Mouse (Mus musculus): ENCODE measurements at regions not wholly inside any gene's neighbourhood (a gene's known extent, or its start where the extent isn't known, plus 50 kb on each side); places are given as distances from the start of the nearest gene placed in this dataset.

DNA sequence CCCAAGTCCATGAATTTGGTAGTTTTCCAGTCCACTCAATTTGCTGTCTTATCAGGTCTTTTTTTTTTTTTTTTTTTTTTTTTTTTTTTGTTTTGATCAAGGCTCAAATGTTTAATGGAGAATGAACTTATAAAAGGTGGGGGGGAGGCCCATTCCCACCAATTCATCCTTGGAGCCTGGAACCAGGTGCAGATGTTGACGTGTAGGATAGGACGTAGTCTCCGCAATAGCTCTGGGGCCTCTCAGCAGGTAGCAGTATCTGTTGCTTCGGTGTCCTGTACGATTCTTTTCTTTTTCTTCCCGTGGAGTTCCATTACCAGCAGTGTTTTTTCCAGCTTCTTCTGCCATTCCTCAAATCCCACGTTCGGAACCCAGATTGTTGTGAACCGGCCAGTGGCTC, 1296.3 kb upstream of the Ppp6c start:
- no peak for DNase-seq (ENCODE audit: low read depth, low spot score)

DNA sequence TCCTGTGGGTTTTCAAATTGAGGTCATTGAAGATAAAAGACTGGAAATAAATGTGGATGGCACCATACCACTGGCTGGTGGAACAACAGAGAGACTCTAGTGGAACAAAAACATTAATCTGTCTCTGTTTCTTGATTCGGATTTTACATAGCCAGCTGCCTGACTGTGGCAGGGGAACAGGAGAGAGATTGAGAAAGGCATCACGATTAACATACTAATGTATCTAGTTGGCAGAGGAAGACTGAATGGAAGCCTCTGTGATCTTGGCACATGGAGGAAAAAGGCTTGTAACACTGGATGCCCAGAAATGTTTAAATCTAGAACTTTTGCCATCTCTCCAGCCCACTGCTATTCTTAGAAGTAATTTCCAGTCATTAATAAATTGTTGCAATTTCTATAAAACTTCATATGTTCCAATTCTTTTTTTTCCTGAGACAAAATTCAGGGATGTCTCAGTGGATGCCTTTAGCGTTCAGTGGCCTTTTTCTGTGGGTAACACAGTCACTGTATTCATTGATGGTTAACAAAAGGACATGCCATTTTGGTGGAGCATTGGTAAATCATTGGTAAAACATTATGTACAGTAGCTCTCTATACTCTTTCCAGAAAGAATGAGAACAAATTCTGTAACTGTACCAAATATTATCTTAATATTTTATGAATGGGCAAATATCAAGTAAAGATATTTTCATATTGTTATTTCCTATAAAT, 1284.5 kb upstream of the Ppp6c start:
- no peak for DNase-seq (ENCODE audit: low read depth, low spot score)

DNA sequence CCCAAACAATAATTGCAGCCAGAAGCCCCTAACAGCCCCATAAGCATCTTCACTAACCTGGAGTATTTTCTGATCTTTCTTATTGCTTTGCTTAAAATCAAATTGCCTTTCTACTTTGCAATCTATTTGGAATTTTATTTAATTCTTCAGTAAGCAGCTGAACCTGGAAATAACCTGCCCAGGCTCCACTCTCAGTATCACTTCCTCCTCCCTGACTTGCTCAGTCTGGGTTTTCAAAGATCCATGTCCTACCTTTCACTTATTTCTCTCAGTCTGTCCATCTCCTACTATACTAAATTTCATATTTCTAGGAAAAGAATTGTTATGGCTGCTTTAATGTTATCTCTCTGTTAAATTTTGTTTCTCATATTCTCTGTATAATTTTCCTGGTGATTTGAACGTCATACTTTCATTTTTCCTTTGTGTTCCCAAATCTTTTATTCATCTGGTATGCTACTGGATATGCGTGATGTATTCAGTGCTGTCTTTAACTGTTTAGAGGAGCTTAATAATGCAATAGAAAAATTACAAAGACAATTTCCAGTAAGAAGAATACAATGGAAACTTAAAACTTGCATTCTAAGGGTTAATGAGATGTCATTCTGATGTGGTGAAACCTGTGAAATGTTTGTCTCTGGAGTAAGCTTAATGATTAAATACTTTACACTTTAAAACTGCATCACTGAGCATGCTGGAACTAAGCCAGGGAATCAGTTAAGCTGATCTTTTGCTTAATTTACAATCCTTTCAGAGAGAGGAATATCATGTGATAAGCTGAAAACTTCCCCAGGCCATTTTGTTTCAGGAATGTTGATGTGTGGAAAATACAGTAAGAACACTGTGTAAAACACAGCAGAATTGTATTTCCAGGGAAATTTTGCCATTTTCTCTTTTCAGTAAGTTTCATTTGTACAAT, 1252.8 kb upstream of the Ppp6c start:
- DNase-seq (ENCODE audit: low read depth, low spot score): peak; percentile 9

DNA sequence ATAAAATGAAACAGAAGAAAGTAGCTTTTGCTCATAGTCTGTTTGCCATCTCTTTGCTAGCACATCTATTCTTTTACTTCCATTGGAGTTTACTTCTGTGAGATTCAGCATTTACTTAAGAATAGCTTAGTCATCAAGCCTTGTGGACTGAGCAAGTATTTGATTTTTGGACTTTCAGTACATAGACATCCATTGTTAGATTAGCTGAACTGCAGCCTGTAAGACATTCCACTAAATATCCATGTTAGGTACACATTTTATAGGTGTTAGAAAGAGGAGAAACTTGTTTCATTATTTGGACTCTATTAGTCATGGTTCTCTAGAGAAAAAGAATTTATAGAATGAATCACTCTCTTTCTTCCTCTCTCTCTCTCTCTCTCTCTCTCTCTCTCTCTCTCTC, 1251.2 kb upstream of the Ppp6c start:
- DNase-seq (ENCODE audit: low read depth, low spot score): no peak

DNA sequence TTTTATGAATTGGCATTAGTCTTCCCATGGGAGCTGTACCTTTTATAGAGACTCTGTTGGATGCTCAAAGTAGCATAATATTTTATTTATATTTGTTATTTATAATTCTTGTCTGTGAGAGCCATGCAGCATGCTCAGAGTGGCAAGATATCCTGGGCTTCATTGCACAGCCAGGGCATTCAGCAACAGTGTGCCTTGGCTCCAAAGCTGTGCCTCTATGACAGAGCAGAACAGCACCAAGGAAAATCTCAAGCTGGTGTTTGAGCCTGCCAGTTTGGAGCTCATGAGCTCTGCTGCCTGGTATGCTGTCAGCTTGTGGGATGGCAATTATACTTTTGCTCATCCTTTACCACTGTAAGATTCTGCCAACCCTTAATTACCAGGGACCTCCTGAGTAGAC, 1230.1 kb upstream of the Ppp6c start:
- no peak for DNase-seq (ENCODE audit: low read depth, low spot score)

DNA sequence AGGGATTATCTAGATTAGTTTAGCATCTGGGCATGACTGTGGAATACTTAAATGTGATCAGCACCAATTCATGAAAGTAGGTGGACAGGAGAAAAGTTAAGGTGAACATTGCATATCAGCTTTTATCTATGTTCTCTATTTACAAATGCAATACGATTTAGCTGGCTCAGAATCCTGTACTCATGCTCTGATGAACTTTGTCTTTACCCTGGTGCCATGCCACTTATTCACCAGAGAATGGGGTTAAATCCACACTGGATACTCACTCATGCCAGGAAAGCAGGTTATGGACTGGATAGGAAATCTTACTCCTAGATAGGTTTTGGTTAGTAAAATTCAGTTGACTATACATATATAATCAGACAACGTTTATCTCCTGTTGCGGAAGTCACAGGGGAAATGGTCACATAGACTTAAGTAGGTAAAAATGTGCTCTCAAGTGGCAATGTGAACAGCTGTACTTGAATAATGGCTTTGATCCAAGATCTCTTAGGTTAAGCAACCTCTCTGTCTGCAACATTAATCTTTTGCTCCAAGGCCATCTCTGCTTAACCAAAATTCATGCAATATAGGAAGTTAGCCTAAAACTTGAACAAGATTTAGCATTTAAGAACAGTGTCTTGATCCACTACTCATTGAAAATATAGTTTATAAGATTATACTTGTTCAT, 1206.7 kb upstream of the Ppp6c start:
- DNase-seq (ENCODE audit: low read depth, low spot score): no peak

DNA sequence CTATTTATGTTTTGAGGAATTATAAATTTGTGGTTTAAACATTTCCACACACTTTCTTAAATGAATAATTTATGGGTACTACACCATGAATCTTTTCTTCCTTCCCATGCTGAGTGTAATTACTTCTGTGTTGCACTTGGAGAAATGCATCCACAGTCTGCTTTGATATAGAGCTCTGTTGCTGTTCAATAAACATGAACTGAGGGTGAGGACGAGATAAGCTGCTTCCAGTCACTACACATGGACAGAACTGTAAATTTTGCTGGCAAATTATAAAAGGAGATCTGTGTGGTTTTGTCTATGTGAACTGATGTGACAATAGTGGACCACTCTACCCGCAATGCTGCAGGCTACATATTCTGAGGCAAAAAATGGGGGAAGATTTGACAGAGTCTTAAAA, 1205.1 kb upstream of the Ppp6c start:
- no peak for DNase-seq (ENCODE audit: low read depth, low spot score)

DNA sequence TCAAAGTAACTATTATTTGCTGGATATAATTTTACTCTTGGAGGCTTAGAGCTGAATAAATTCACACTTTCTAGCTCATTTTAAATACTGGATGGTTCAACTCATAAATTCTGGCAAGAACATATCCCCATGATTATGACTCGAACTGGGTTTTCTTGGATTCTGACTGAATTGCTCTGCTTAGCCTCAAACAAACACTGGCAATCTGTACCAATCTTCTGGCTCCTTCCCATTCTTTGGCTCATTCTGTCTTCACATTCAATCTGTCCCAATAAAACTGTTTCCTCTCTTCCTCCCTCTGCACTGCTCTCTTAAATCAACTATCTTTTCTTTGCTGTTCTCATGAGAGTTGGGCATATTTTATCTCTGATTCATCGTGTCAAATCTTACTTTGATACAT, 1176.2 kb upstream of the Ppp6c start:
- DNase-seq (ENCODE audit: low read depth, low spot score): no peak

Data from retina, postnatal 7 days (tissue).